Mouse (Mus musculus): ENCODE measurements at regions not wholly inside any gene's neighbourhood (a gene's known extent, or its start where the extent isn't known, plus 50 kb on each side); places are given as distances from the start of the nearest gene placed in this dataset.

GRCm38 (mm10) chr13:52337936-52338335 is 193.1 kb downstream of the Diras2 start:
- TF ChIP-seq POLR2A (IDR thresholded peaks at IDR 0.05; ENCODE audit: low read depth, low read length) (no peak), CTCF (conservative IDR thresholded peaks at IDR 0.05; ENCODE audit: insufficient read depth, insufficient read length, low read depth, low read length) (no peak)
